Mouse (Mus musculus) midbrain, embryonic 16.5 days (tissue): ENCODE results near the gene Orai1. TPM values are rescaled to one million over a fixed set of nuclear protein-coding genes. Genes with fewer than 3 reads are reported as not detected.

Experiments used
- ATAC-seq: fragments of 200-750 bp; cut with Nextera tagmentation; 2 replicates; pipeline ENCODE4 v1.8.0; 2017; ENCODE audit warnings: moderate TSS enrichment
- H3K27ac ChIP-seq: fragments of 300-500 bp; sonication (generic); 2 replicates; pipeline ENCODE4 v1.5.1; 2014; ENCODE audit warnings: mild to moderate bottlenecking, low read length, mixed read lengths
- H3K27me3 ChIP-seq: fragments of 300-500 bp; sonication (generic); 2 replicates; pipeline ENCODE4 v1.6.1; 2014; ENCODE audit warnings: low read depth, low read length, mixed read lengths; ENCODE audit not compliant: control insufficient read depth, insufficient read depth
- H3K36me3 ChIP-seq: fragments of 300-500 bp; sonication (generic); 2 replicates; pipeline ENCODE4 v1.6.1; 2014; ENCODE audit warnings: mild to moderate bottlenecking, low read length, moderate library complexity, mixed read lengths; ENCODE audit not compliant: control insufficient read depth, insufficient read depth
- H3K4me1 ChIP-seq: fragments of 300-500 bp; sonication (generic); 2 replicates; pipeline ENCODE4 v1.6.1; 2014; ENCODE audit warnings: mild to moderate bottlenecking, low read length, mixed read lengths; ENCODE audit not compliant: control insufficient read depth, insufficient read depth
- H3K4me2 ChIP-seq: fragments of 300-500 bp; sonication (generic); 2 replicates; pipeline ENCODE4 v1.6.1; 2014; ENCODE audit warnings: mild to moderate bottlenecking, low read length, mixed read lengths
- H3K4me3 ChIP-seq: fragments of 300-500 bp; sonication (generic); 2 replicates; pipeline ENCODE4 v1.5.1; 2014; ENCODE audit warnings: low read depth, mild to moderate bottlenecking, low read length, moderate library complexity, mixed read lengths
- H3K9ac ChIP-seq: fragments of 300-500 bp; sonication (generic); 2 replicates; pipeline ENCODE4 v1.6.1; 2014; ENCODE audit warnings: low read depth, low read length, mixed read lengths
- H3K9me3 ChIP-seq: fragments of 300-500 bp; sonication (generic); replicated peaks from 2 replicates; pipeline ENCODE4 v1.6.1; 2014; ENCODE audit warnings: mild to moderate bottlenecking, low read length, mixed read lengths; ENCODE audit not compliant: control insufficient read depth, poor library complexity, severe bottlenecking
- WGBS: fragments of 180-500 bp; shearing (Covaris S2); extraction: QIAGEN DNeasy Blood & Tissue Kit; methylation state at CpG from one replicate; pipeline ENCODE4 v1.1.7; 2014; 5-methylcytosine and 5-hydroxymethylcytosine counted together
- polyA plus RNA-seq: library from polyadenylated mRNA; unstranded; fragments of >200 nt; fragmentation: Nextera tagmentation; extraction: Ambion mirVana; gene quantifications from 2 replicates; pipeline ENCODE4 v1.2.1, GENCODE M21; 2015

Gene Orai1
- polyA plus RNA-seq, 1 experiment from 2014 or later = 10.7 TPM

DNA sequence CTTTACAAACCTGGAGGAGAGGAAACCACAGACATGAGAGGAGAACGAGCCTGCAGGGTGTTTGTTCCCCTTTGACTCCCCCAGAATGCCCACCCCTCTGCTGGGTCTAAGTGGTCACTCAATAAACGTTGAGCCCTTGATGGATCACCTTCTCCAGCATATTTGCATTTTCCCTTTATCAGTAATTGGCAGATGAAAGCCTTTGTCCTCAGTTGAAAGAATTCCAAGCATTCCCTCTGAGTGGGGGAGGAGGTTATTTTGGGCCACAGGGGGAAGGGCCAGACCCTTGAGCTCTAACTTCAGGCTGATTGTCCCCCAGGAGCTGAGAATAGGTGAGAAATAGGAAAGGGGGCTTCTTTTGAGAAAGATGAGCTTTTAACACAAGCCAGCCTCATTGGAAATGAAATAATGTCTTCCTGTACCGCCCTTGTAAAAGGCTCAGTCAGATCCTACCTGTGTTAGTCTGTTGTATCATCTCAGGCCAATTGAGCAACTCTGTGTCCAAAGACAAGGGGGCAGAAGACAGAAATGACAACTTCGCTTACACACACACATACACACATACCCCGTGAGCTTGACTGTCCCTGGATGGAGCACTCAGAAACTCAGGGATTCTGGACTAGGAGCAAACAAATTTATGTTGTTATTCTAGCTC, 23.4 kb upstream of the Orai1 start:
- H3K27ac ChIP-seq = no peak overlapping the region
- no peak overlapping the region for H3K4me3 ChIP-seq
- H3K4me1 ChIP-seq = peaks cover 35% of the 10 kb centered on the region
- 0 out of 2 replicates have a peak overlapping the region, but pooled peaks have one; percentile 14 for H3K9ac ChIP-seq
- H3K27me3 ChIP-seq = no peaks in the 10 kb centered on the region
- ATAC-seq = no peak
- WGBS = 29% methylated on average over 5 of the region's 5 CpGs
- H3K36me3 ChIP-seq = no peaks in the 10 kb centered on the region
- peak overlapping the region; percentile 90; the same call in 1 of the 2 replicates for H3K4me2 ChIP-seq
- H3K9me3 ChIP-seq = no peaks in the 10 kb centered on the region

DNA sequence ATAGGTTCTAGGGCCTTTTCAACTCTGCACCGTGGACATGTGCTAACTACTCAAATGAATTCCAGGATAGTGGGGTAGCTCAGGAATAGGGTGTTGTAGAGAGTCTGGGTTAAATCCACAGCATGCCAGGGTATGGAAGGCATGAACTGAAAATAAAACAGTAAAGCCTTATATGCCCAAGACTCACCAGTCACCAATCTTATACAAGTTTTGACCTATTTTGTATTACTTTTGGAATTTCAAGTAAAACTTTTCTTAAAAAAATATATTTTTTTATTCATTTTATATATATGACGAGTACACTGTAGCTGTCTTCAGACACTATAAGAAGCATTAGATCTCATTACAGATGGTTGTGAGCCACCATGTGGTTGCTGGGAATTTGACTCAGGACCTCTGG, 21.1 kb upstream of the Orai1 start:
- H3K4me3 ChIP-seq = no peak overlapping the region
- peaks cover 21% of the 10 kb centered on the region for H3K4me1 ChIP-seq
- H3K27ac ChIP-seq = no peak overlapping the region
- no peak overlapping the region for H3K9ac ChIP-seq
- no peak overlapping the region for H3K4me2 ChIP-seq
- 60% methylated on average over 2 of the region's 2 CpGs for WGBS
- H3K27me3 ChIP-seq = no peaks in the 10 kb centered on the region
- H3K9me3 ChIP-seq = no peaks in the 10 kb centered on the region
- no peaks in the 10 kb centered on the region for H3K36me3 ChIP-seq
- ATAC-seq = no peak

DNA sequence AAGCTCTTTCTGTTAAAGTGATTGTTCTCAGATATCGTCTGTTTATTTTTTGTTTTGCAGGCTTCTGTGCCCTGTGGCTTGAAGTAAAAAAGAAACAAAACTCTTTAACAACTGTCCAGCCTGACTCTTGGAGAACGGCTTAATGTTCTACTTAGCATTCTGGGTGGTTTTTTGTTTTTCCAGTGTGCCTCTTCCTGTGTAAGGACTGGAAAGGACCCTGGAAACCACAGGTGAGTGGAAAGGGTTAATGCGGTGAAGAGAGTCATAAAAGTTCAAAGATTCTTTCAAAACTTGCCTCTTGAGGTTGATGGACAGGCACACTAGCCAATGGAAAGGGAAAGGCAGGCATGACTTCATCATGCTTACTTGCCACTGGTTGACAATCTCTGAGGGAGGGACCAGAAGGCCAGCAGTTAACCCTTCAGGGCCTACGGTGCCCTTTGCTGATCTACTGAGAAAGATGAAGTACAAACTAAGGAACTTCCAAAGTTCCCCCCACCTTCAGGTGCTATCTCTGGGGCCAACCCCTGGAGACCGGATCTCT, 20.5 kb upstream of the Orai1 start:
- Histone ChIP-seq H3K4me3 (no peak overlapping the region), H3K9me3 (no peaks in the 10 kb centered on the region), H3K4me2 (0 out of 2 replicates have a peak overlapping the region, but pooled peaks have one; percentile 2), H3K27ac (no peak overlapping the region), H3K36me3 (no peaks in the 10 kb centered on the region), H3K4me1 (peaks cover 21% of the 10 kb centered on the region), H3K9ac (no peak overlapping the region), H3K27me3 (no peaks in the 10 kb centered on the region)
- ATAC-seq = no peak
- WGBS = 12% methylated on average over 5 of the region's 5 CpGs

DNA sequence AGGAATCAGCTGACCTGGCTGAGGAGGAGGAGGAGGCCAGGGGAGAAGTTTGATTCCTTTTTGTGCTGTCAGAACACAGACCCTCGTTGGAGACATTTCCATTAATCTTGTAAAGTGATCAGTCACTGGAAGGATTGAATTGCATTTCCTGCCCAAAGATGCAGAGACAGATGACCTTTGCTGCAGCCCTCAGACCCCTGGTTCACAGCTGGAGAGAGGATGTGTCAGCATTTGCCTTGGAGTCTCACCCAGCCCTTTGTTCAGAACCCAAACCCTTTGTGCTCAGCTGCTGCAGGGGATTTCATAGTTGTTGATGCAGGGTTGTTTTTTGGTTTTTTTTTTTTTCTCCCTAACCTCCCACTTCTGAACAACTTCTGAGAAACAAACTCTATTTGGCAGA, 20.0 kb upstream of the Orai1 start:
- H3K36me3 ChIP-seq = no peaks in the 10 kb centered on the region

DNA sequence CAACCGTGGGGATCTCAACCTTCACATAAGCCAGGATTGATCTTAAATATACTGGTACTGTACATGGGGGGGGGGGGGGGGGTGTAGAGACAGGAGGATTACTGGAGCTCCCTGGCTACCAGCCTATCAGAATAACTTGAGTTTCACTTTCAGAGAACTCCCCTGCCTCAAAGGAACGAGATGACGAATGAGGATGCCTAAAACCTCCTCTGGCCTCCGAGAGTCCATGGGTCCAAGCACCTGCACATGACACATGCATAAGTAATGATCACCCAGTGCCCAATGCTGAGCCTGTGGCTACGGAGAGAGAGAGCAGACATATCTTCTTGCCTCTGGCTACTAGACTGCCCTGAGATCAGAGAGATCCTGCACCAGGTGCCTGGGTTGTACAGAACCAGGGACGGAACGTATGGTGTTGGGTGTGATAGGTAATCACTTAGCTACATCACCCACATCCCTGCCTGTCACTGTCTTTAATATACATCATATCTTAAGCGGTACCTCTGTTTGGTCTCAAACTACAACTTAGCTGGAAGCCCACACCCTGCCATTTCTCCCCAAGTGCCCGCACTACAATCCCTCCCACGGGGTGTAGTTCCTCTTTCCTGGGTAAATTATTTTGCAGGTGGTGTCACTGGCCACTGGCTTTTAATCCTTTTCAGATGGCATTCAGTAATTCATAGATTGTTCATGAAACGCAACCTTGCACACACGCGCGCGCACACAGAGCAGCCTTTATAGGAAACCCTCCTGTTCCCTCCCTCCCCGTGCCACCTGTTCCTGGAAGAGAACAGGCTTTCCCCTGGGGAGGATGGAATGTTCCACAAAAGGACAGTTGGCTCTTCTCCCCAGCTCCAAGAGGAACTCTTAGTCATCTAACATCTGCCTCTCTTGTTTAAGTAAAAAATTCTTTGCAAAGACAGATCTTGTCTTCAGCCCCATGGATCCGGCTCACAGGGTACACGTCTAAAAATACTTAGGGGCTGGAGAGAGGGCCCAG, 17.4 kb upstream of the Orai1 start:
- ATAC-seq = no peak
- WGBS = 85% methylated on average over 18 of the region's 18 CpGs

More for the DNA sequence above, 20.0 kb upstream of the Orai1 start:
- H3K9me3 ChIP-seq = no peaks in the 10 kb centered on the region
- H3K4me3 ChIP-seq = no peak overlapping the region
- H3K9ac ChIP-seq = no peak overlapping the region
- no peak overlapping the region for H3K27ac ChIP-seq
- 0% methylated on average over 1 of the region's 1 CpGs for WGBS
- no peak overlapping the region for H3K4me2 ChIP-seq
- peaks cover 16% of the 10 kb centered on the region for H3K4me1 ChIP-seq
- no peaks in the 10 kb centered on the region for H3K27me3 ChIP-seq
- ATAC-seq = no peak

GRCm38 (mm10) chr5:123000901-123001300, 14.0 kb upstream of the Orai1 start:
- H3K4me1 ChIP-seq = no peaks in the 10 kb centered on the region; the same call in 1 of the 2 replicates
- no peaks in the 10 kb centered on the region for H3K9me3 ChIP-seq
- H3K36me3 ChIP-seq = no peaks in the 10 kb centered on the region
- no peak overlapping the region for H3K4me2 ChIP-seq
- no peak overlapping the region for H3K27ac ChIP-seq
- no peak for ATAC-seq
- no peaks in the 10 kb centered on the region for H3K27me3 ChIP-seq
- 76% methylated on average over 1 of the region's 1 CpGs for WGBS
- H3K9ac ChIP-seq = no peak overlapping the region
- H3K4me3 ChIP-seq = no peak overlapping the region

More for the DNA sequence above, 17.4 kb upstream of the Orai1 start:
- H3K9me3 ChIP-seq = no peaks in the 10 kb centered on the region
- H3K27me3 ChIP-seq = no peaks in the 10 kb centered on the region
- H3K27ac ChIP-seq = no peak overlapping the region
- no peak overlapping the region for H3K4me3 ChIP-seq
- H3K4me2 ChIP-seq = no peak overlapping the region
- H3K36me3 ChIP-seq = no peaks in the 10 kb centered on the region
- no peaks in the 10 kb centered on the region for H3K4me1 ChIP-seq
- H3K9ac ChIP-seq = no peak overlapping the region

DNA sequence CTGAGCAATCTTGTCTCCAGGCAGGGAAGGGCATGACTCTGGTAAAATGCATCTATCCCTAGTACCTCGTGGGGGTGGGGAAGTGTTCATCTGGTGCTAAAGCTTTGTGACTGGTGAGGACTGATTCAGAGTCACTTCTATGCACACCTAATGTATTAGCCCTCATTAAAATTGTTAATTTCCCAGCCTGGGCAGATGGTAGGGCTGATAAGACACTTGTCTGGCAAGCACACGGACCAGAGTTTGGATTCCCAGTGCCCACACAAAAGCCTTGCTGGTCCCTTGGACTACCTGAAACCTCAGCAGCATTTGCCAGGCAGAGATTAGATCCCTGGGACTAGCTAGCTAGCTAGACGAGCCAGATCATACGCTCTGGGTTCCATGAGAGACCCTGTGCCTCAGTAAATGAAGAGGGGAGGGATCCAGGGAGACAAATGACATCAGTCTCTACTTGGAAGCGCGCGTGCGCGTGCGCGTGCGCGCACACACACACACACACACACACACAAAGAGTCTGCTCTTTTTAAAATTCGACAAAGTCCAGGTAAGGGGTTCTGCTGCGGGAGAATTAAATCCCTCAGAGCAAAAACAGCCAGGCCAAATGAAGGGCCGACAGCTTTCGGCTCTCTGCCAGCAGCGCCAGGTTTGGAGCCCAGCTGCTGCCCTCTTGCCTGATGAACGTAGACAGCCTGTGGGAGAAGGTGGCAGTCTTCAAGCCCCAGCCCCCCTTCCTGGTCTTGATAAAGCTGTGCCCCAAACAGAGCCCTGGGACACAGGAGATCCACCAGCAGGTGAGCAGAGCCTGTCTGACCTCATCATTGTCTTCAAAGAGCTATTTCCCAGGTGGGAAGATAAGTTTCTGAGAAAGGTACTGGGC, 8.9 kb upstream of the Orai1 start:
- peaks cover 3% of the 10 kb centered on the region; the same call in 1 of the 2 replicates for H3K4me1 ChIP-seq
- H3K27me3 ChIP-seq = no peaks in the 10 kb centered on the region
- H3K4me3 ChIP-seq = no peak overlapping the region
- H3K4me2 ChIP-seq = peak overlapping the region; percentile 4; the same call in 1 of the 2 replicates
- no peaks in the 10 kb centered on the region for H3K9me3 ChIP-seq
- H3K36me3 ChIP-seq = no peaks in the 10 kb centered on the region
- 49% methylated on average over 19 of the region's 19 CpGs for WGBS
- no peak for ATAC-seq
- H3K27ac ChIP-seq = no peak overlapping the region
- H3K9ac ChIP-seq = peak overlapping the region; percentile 43; the same call in 1 of the 2 replicates

- no peak overlapping the region for H3K27ac ChIP-seq
Observed at GRCm38 (mm10) chr5:123008877-123009493, 5.9 kb upstream of the Orai1 start.

More at GRCm38 (mm10) chr5:123008877-123009493, 5.9 kb upstream of the Orai1 start:
- no peaks in the 10 kb centered on the region for H3K9me3 ChIP-seq
- no peak for ATAC-seq
- H3K4me2 ChIP-seq = no peak overlapping the region
- H3K4me1 ChIP-seq = peaks cover 3% of the 10 kb centered on the region; the same call in 1 of the 2 replicates
- no peaks in the 10 kb centered on the region for H3K27me3 ChIP-seq
- H3K4me3 ChIP-seq = no peak overlapping the region
- 74% methylated on average over 7 of the region's 7 CpGs for WGBS
- H3K9ac ChIP-seq = no peak overlapping the region
- no peaks in the 10 kb centered on the region for H3K36me3 ChIP-seq
